Mouse (Mus musculus) stomach, embryonic 15.5 days (tissue): ENCODE measurements around the gene Vmn1r214. TPM values are rescaled to one million over a fixed set of nuclear protein-coding genes. Genes with fewer than 3 reads are reported as not detected.

Experiments used
- polyA plus RNA-seq: library from polyadenylated mRNA; unstranded; fragments of >200 nt; fragmentation: Nextera tagmentation; extraction: Ambion mirVana; gene quantifications from 2 replicates; pipeline ENCODE4 v1.2.1, GENCODE M21; 2015

The Vmn1r214 gene
- polyA plus RNA-seq, 1 experiment from 2014 or later, result not detected

Other genes with a start within 250 kb of the Vmn1r214 start
- gene Vmn1r209, start 220.7 kb upstream of the Vmn1r214 start, polyA plus RNA-seq, result not detected in 2 replicates
- gene Vmn1r210, start 199.1 kb upstream of the Vmn1r214 start, polyA plus RNA-seq, result not detected in 2 replicates
- not detected in 2 replicates for gene Vmn1r211, start 172.9 kb upstream of the Vmn1r214 start, polyA plus RNA-seq
- not detected in 2 replicates for gene Vmn1r212, start 146.2 kb upstream of the Vmn1r214 start, polyA plus RNA-seq
- gene Vmn1r213, start 22.8 kb upstream of the Vmn1r214 start, polyA plus RNA-seq, result not detected in 2 replicates
- gene Vmn1r215, start 37.6 kb downstream of the Vmn1r214 start, polyA plus RNA-seq, result not detected in 2 replicates
- not detected in 2 replicates for gene Vmn1r217, start 87.8 kb downstream of the Vmn1r214 start, polyA plus RNA-seq
- not detected in 2 replicates for gene Vmn1r218, start 102.7 kb downstream of the Vmn1r214 start, polyA plus RNA-seq
- gene Vmn1r219, start 128.9 kb downstream of the Vmn1r214 start, polyA plus RNA-seq, result not detected in 2 replicates
- gene Vmn1r220, start 157.6 kb downstream of the Vmn1r214 start, polyA plus RNA-seq, result not detected in 2 replicates
- gene Vmn1r221, start 183.7 kb downstream of the Vmn1r214 start, polyA plus RNA-seq, result not detected in 2 replicates
- not detected in 2 replicates for gene Vmn1r222, start 205.5 kb downstream of the Vmn1r214 start, polyA plus RNA-seq
- gene Vmn1r223, start 216.7 kb downstream of the Vmn1r214 start, polyA plus RNA-seq, result not detected in 2 replicates